Mouse (Mus musculus): ENCODE results near the gene Rundc1.
"Not testable (repeated sequence)": the region's sequence is repeated elsewhere in the genome, so short reads cannot be mapped to it uniquely, and the experiment has no call there.

Gene Rundc1

GRCm38 (mm10) chr11:101466552-101466950, 41.7 kb downstream of the Rundc1 start:
- not testable (repeated sequence) for DNase-seq (ENCODE audit: low spot score)

DNA sequence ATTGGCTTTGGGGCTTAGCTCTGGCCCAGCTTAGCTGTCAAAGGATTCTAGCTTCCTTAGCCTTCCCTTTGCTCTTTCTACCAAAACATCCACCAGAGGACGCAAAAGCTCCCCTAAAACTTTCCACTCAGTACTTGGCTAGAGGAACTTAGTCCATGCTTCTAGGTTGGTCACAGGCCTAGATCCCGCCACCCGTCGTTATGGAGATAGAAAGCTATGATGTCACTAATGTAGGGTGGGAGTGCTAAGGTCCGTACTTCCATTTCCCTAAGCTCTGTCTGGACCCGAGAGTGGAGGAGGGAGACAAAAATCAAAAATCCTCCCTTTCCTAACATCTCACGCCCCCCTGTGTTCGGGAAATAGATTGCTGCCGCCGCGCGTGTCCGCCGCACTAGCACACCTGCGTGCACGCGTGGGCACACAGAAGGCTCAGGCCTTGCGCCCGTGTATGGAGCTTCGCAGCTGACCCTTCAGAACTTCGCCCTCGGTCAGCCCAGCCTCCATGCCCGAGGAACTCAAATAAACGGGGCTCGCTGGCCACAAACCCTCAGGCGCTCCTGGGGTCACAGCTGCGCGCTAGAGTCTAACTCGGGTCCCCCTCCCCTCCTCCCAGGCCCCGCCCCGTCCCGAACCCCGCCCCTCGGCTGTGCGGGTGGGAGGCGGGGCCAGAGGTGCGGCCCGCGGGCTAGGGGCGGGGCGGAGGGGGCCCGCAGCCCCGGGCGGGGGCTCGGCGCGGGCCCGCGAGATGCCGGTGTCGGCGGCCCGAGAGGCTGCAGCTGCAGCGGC, 42.8 kb downstream of the Rundc1 start:
- peak; percentile 84 for DNase-seq (ENCODE audit: low spot score)

GRCm38 (mm10) chr11:101468263-101468688, 43.4 kb downstream of the Rundc1 start:
- DNase-seq (ENCODE audit: low spot score) = no peak

- DNase-seq (ENCODE audit: low spot score) = no peak
Measured at GRCm38 (mm10) chr11:101468731-101469130, 43.8 kb downstream of the Rundc1 start.

DNA sequence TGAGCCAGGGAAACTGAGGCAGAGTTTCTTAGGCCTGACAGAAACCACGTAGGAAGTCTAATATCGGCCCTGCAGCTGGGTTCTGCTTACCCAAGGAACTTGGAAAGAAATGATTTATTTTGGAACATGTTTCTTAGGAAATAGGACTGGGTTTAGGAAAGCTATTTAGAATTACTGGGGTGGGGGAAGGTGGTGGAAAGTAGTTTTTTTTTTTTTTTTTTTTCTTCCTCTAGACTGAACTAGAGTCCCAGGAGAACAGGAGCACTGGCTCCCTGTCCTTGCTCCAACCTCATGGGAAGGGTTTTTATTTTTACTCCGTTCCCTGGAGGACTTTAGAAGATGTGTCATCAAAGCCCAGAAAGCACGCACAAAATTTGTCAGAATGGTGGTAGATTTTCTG, 44.3 kb downstream of the Rundc1 start:
- no peak for DNase-seq (ENCODE audit: low spot score)

GRCm38 (mm10) chr11:101470206-101470605, 45.3 kb downstream of the Rundc1 start:
- no peak for DNase-seq (ENCODE audit: low spot score)

DNA sequence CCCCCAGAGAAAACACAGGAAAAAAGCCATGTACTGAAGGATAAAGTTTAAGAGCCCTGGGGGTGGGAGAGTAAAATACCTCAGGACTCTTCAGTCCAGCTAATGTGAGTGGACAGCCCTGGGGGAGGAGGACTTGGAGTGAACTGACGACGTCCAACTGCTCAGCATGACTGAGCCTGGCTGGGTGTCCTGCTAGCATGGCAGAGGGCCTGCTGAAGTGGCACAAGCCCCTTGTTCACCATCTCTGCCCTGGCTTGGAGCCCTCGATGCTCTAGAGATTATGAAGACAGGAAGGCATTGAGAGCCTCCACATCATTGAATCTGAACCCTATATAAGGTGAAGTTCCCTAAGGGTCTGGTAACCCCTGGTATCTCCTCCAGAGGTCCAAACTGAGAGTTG, 47.0 kb downstream of the Rundc1 start:
- DNase-seq (ENCODE audit: low spot score) = no peak

GRCm38 (mm10) chr11:101472336-101472735, 47.5 kb downstream of the Rundc1 start:
- no peak for DNase-seq (ENCODE audit: low spot score)

DNA sequence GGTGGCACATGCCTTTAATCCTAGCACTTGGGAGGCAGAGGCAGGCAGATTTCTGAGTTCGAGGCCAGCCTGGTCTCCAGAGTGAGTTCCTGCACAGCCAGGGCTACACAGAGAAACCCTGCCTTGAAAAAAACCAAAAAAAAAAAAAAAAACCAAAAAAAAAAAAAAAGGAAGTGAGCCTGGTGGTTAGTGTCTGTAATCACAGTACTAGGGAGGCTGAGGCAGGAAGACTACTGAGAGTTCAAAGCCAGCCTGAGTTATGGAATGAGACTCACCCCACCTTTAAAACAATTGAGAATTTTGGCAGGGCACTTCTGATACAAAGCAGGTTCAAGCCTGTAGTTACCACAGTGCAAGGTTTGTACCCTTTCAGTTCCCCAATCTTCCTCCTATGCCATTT, 48.8 kb downstream of the Rundc1 start:
- DNase-seq (ENCODE audit: low spot score) = not testable (repeated sequence)

DNA sequence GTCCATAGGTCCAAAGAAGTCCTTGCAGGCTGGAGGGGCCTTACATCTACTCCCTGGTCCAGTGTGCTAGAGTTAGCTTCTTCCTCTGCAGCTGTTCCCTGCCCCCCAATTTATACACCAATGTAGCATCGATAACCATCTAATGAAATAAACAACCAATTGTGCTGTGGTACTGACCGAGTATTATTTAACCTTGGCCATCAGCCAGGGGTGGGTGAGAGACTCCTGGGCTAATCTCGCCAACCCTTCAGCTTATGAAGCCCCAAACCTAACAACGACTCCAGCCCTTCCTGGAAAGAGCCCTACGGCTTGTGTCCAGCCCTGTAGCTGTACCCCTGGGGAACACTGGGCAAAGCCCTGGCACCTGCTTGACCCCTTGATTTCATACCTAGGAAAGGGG, 49.4 kb downstream of the Rundc1 start:
- DNase-seq (ENCODE audit: low spot score) = peak; percentile 26

- DNase-seq (ENCODE audit: low spot score) = not testable (repeated sequence)
Measured at GRCm38 (mm10) chr11:101476361-101476760, 51.5 kb downstream of the Rundc1 start.

GRCm38 (mm10) chr11:101477194-101477551, 52.3 kb downstream of the Rundc1 start:
- DNase-seq (ENCODE audit: low spot score) = no peak

DNA sequence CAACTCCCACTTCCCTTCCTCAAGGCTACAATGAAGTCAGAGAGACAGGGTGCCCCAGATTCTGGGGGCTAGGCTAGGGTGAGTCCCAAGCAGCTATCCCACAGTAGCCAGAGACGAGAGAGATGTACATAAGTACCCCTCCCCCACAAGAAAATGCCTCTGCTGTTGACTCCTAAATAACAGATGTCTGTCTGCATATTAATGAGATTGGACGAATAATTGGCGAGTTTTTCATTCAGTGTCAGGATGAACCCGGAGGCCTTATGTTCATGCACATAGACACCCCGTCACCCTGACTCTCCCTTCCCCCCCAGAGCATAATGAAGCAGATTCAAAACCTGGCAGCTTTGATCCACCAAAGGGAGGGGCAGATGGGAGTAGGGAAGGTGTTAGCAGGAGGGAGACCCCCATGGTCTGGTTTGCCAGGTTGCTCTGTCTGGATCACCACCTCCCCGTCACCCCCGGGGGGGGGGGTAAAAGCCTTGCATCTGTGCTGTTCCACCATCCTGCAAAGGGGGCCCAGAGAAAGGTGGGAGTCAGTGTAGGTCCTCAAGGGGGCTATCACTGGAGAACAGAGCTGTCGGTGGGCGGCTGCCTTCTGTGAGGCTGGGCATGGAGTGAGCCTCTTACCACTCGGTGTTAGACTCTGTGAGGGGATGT, 52.8 kb downstream of the Rundc1 start:
- no peak for DNase-seq (ENCODE audit: low spot score)

- DNase-seq (ENCODE audit: low spot score) = no peak
Measured at GRCm38 (mm10) chr11:101479171-101479635, 54.3 kb downstream of the Rundc1 start.

DNA sequence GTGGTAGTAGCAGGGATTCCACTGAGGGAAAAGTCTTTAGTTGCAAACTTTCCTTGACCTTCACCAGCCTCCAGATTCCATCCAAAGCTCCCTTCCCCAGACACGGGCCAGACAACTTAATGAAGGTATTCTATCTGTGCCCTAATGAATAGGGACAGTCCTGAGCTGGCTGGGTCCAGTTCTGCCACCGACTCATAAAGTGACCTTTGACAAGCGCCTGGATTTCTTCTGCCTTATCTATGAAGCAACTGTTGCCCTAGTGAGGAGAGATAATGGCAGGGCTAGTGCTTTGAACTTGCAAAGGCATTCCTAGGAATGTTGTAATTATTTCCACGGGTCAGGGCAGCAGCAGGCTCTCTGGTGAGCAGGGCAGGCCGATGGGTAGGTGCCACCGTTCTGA, 56.0 kb downstream of the Rundc1 start:
- no peak for DNase-seq (ENCODE audit: low spot score)

GRCm38 (mm10) chr11:101483804-101484203, 58.9 kb downstream of the Rundc1 start:
- DNase-seq (ENCODE audit: low spot score) = no peak

DNA sequence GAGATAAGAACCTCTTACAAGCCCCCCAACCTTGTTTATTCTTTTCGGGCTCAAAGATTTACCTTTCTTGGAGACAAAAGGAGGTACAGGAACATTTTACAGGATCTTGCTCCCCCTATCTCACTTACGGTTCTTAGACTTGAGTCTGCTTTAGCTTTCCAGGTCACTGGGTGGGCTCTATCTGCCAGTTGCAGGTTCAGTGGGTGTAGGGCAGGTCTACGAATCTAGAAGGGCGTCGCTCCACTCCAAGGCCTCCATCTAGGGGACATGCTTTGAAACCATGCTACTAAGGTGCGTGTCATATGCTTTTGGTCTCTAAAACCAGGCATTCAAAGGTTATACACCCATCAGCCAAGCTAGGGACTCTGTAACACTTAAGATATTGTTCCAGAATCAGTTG, 59.4 kb downstream of the Rundc1 start:
- no peak for DNase-seq (ENCODE audit: low spot score)

GRCm38 (mm10) chr11:101484814-101485213, 59.9 kb downstream of the Rundc1 start:
- DNase-seq (ENCODE audit: low spot score) = no peak

All from lung, postnatal 25 days (tissue).